Mouse (Mus musculus) kidney, adult 9 months (tissue): ENCODE measurements around the gene Esp31.

ENCODE experiments used
- DNase-seq: peaks from one replicate; pipeline ENCODE4 v3.0.0; 2022

Gene Esp31

DNA sequence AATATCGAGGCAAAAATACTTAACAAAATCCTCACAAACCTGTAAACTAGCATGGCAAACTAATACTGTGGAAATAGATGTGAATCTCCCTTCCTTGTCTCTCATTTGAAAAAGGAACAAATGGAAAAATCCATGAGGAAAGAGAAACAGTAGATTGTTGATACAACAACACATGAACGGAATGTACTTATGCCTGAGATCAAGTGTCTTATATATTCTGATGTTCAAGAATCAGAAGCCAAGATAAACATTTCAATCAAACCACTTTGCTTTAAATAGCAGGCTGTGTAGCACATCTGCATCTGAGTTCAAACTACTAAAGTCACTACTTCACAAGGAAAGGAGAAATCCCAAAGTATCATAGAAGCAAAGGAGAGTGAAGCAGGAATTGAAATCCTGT lies at the start of gene Esp31:
Gene Esp31 (plus strand): TSS at position 301 of the 400 bp plus-strand sequence.
- DNase-seq = no peak
